ENCODE assay signal across 9 mouse cellular contexts in the genomic region with DNA sequence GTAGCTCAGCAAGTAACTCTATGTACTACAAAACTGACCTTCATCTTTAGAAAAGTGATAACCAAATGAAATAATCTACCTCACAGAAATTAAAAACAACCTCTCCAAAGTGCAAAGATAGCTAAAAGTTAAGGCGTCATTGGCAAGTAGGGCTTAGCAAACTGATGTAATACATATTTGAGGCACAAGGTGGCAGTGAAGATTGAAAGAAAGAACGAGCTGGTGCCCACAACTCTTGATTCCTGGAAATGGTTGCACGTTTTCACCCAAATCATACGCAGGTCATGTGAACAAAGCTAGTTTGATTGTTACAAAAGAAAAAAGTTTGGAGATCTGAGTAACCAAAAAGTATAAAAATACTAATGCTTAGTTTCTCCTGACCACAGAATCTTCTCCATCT.
DNase-seq lines count a peak whose midpoint lies in the region.
"Had no signal": no experiment of that assay in that cellular context is flagged by ENCODE, and none has a peak within 500 bp of the region (broad histone marks: within the 10 kb centered on the region; RNA-seq: fewer than 3 reads in every experiment).

No protein-coding gene starts in this region.

- H3K36me3 ChIP-seq in splenic B cell, adult 2 months (ENCODE audit: control insufficient read depth, insufficient read depth, low read length, poor library complexity, severe bottlenecking) = no peaks in the 10 kb centered on the region
- H3K36me3 ChIP-seq: heart, embryonic 15.5 days had no signal

- H3K27me3 ChIP-seq in splenic B cell, adult 2 months (ENCODE audit: control insufficient read depth, insufficient read depth, low read length, poor library complexity, severe bottlenecking) = no peaks in the 10 kb centered on the region
- H3K27me3 ChIP-seq: heart, embryonic 15.5 days had no signal

- DNase-seq in adrenal gland, adult (ENCODE audit: inconsistent age in 2 of 2, low spot score in 1 of 2) = peak; percentile 47 to 94
- DNase-seq in adrenal gland, postnatal 4 days (ENCODE audit: low spot score in 2 of 2) = no peak
- DNase-seq in left cerebral cortex, adult 11 months (ENCODE audit: low spot score) = peak; percentile 48
- no peak for DNase-seq in left cerebral cortex, adult 8-10 months (ENCODE audit: low spot score in 2 of 2)
- DNase-seq in T-cell, adult 2 months (ENCODE audit: low spot score) = peak; percentile 75
- peak; percentile 79 for DNase-seq in embryo, embryonic 10.5 days (ENCODE audit: low spot score)
- DNase-seq in left cerebral cortex, postnatal 4 days = peak; percentile 10
- DNase-seq in splenic B cell, adult 2 months (ENCODE audit: low read depth, low spot score) = peak; percentile 85

- intact Hi-C loops in left cerebral cortex, postnatal 4 days (cut with DNase I) = no loop called here

Comparison
In these comparisons a context has a peak if more than half of its experiments do, and no peak if none do; other contexts are left out.
1. DNase-seq: peak in adrenal gland, adult (2 of 2), left cerebral cortex, adult 11 months (single experiment), T-cell, adult 2 months (single experiment), embryo, embryonic 10.5 days (single experiment), left cerebral cortex, postnatal 4 days (single experiment) and splenic B cell, adult 2 months (single experiment); none in adrenal gland, postnatal 4 days (0 of 2) and left cerebral cortex, adult 8-10 months (0 of 2).